Mouse (Mus musculus) adrenal gland, postnatal 0 days (tissue): ENCODE results near the gene Mtg2. TPM values are rescaled to one million over a fixed set of nuclear protein-coding genes. Genes with fewer than 3 reads are reported as not detected.

Source experiments
- polyA plus RNA-seq: library from polyadenylated mRNA; unstranded; fragments of >200 nt; fragmentation: Nextera tagmentation; extraction: Ambion mirVana; gene quantifications from 2 replicates; pipeline ENCODE4 v1.2.1, GENCODE M21; 2015

The Mtg2 gene
- polyA plus RNA-seq = 18.5 and 24.4 TPM in 2 replicates

GRCm38 (mm10) chr2:180070481-180071453 is at the start of gene Mtg2:
TSS of gene Mtg2 (plus strand) at chr2:180070588.

GRCm38 (mm10) chr2:180024401-180025098 is 45.8 kb upstream of the Mtg2 start, which contains the start of gene Lsm14b:
TSS of gene Lsm14b (plus strand) at chr2:180024987.

GRCm38 (mm10) chr2:180042256-180042857 is 28.0 kb upstream of the Mtg2 start, which contains the start of the genes Psma7 and Ss18l1:
TSS of gene Psma7 (minus strand) at chr2:180042433.
TSS of gene Ss18l1 (plus strand) at chr2:180042509.

GRCm38 (mm10) chr2:180103978-180104658 is 33.7 kb downstream of the Mtg2 start, which contains the start of gene Hrh3:
TSS of gene Hrh3 (minus strand) at chr2:180104488.

GRCm38 (mm10) chr2:180118661-180119438 is 48.5 kb downstream of the Mtg2 start, which contains the start of gene Osbpl2:
TSS of gene Osbpl2 (plus strand) at chr2:180119306.

Other genes starting within 250 kb of the Mtg2 start
- 1.6 and 2.3 TPM in 2 replicates for gene Taf4, start 93.9 kb upstream of the Mtg2 start, polyA plus RNA-seq
- 5.5 and 6.0 TPM in 2 replicates for gene Lsm14b, start 45.6 kb upstream of the Mtg2 start, polyA plus RNA-seq
- 593 and 832 TPM in 2 replicates for gene Psma7, start 28.2 kb upstream of the Mtg2 start, polyA plus RNA-seq
- gene Ss18l1, start 28.1 kb upstream of the Mtg2 start, polyA plus RNA-seq = 3.5 and 3.9 TPM in 2 replicates
- gene Hrh3, start 33.9 kb downstream of the Mtg2 start, polyA plus RNA-seq = 0.10 and 0.30 TPM in 2 replicates
- 31.1 and 33.4 TPM in 2 replicates for gene Osbpl2, start 48.7 kb downstream of the Mtg2 start, polyA plus RNA-seq
- gene Adrm1, start 100.9 kb downstream of the Mtg2 start, polyA plus RNA-seq = 118 and 155 TPM in 2 replicates
- gene Lama5, start 155.3 kb downstream of the Mtg2 start, polyA plus RNA-seq = 12.7 and 22.0 TPM in 2 replicates
- 807 and 1,071 TPM in 2 replicates for gene Rps21, start 186.8 kb downstream of the Mtg2 start, polyA plus RNA-seq
- 8.2 and 10.0 TPM in 2 replicates for gene Cables2, start 202.9 kb downstream of the Mtg2 start, polyA plus RNA-seq
- not detected in 2 replicates for gene Rbbp8nl, start 219.3 kb downstream of the Mtg2 start, polyA plus RNA-seq